Mouse (Mus musculus) erythroblast, embryonic 14.5 days (primary cell): ENCODE measurements around the gene Mreg.

Source experiments
- GATA1 ChIP-seq: IDR thresholded peaks from 2 replicates; pipeline ENCODE4 v1.6.1; 2012; ENCODE audit warnings: low read length, inconsistent platforms, mixed read lengths
- TAL1 ChIP-seq: IDR thresholded peaks from 3 replicates; pipeline ENCODE4 v1.6.1; 2012; ENCODE audit warnings: low read length, inconsistent platforms, mixed read lengths

- TF ChIP-seq TAL1 (no peak), GATA1 (no peak)
Observed at GRCm38 (mm10) chr1:72144426-72144825, 67.7 kb downstream of the Mreg start.
